Mouse (Mus musculus): ENCODE data around the gene Acadm.

The Acadm gene

GRCm38 (mm10) chr3:153897216-153897615, 47.2 kb downstream of the Acadm start:
- DNase-seq, result no peak

DNA sequence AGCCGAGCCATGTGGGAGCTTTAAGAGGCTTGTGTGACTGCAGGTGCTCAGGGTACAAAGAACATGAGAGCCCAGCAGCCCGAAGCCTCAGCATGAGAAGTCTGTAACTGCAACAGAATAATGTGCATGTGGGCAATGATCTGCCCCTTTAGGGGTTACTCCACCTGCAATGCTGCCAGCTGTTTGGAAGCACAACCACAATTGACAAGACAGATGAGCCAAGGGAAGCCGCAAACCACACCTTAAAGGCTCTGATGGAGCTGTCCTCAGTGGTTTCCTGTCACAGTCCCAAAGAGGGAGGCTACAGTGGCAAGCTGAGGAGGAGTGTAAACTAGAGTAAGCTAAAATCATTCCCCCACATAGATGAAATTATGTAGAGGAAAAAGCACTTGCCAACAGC, 49.0 kb downstream of the Acadm start:
- DNase-seq, result no peak

GRCm38 (mm10) chr3:153889188-153889781, 55.1 kb downstream of the Acadm start:
- DNase-seq, result no peak

DNA sequence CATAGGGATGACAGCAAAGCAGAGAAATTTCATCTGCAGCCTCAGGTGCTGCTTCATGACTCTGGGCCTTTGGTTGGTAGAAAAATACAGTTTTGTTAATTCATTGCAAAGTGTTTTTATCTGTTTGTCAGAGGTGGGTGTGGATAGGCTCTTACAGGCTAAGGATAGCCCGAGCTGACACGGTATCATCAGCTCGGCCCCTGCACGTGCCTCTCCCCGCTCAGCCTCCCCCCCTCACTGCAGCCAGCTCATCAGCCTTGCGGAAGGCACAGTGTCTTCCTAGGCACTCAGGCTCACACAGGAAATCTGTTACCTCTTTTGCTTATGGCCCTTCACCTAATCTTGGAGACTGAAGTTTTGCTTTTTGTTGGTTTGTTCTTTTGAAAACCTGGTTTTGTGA, 56.3 kb downstream of the Acadm start:
- no peak for DNase-seq

GRCm38 (mm10) chr3:153886296-153886695, 58.1 kb downstream of the Acadm start:
- DNase-seq, result peak in 1 of 2 experiments; percentile 14
